In the genomic region with DNA sequence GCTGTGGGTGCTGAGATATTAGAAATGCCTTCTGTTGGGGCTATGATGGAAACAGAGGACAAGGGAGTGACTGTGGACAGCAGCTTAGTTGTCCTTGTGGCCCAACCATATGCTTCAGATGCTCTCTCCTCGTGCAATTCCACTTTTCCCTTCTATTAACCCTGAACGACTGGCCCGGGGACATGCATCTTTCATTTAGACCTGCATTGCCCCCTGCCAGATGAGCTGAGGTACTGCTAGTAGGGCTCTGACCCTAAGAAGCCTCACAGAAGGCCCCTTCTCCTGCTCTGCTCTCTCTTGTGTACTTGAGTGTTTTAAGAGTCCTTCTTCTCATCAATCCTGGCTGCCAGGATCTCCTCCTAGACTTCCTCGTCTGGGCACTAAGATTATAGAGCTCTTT, we compare ENCODE assay signal across 9 mouse cellular contexts. TPM values are rescaled to one million over a fixed set of nuclear protein-coding genes. Genes with fewer than 3 reads are reported as not detected.
A peak's percentile ranks its signal among the peaks of the same experiment; 100 is the strongest.
DNase-seq lines count a peak whose midpoint lies in the region; ATAC-seq and TF ChIP-seq lines count a peak whose summit lies in the region.
"Had no signal": no experiment of that assay in that cellular context is flagged by ENCODE, and none has a peak within 500 bp of the region (broad histone marks: within the 10 kb centered on the region; RNA-seq: fewer than 3 reads in every experiment).

No protein-coding gene starts in this region.

- peak; percentile 47 for TF ChIP-seq CTCF in hindbrain, postnatal 0 days (IDR thresholded peaks at IDR 0.05; ENCODE audit: low read depth)

- H3K9ac ChIP-seq in hindbrain, postnatal 0 days (replicated peaks; ENCODE audit: low read length) = no peak overlapping the region
- no peak overlapping the region for H3K9ac ChIP-seq in hindbrain, embryonic 13.5 days
- no peak overlapping the region for H3K9ac ChIP-seq in midbrain, embryonic 14.5 days (replicated peaks; ENCODE audit: low read length)
- no peak overlapping the region for H3K9ac ChIP-seq in midbrain, embryonic 13.5 days (replicated peaks)

- no peaks in the 10 kb centered on the region; the same call in 1 of the 2 replicates for H3K27me3 ChIP-seq in hindbrain, postnatal 0 days (ENCODE audit: insufficient read depth, low read length)
- H3K27me3 ChIP-seq in hindbrain, embryonic 13.5 days = peaks cover 5% of the 10 kb centered on the region; the same call in 1 of the 2 replicates
- no peaks in the 10 kb centered on the region for H3K27me3 ChIP-seq in midbrain, embryonic 14.5 days (ENCODE audit: control insufficient read depth, insufficient read depth, low read length)
- H3K27me3 ChIP-seq in midbrain, embryonic 13.5 days = peaks cover 8% of the 10 kb centered on the region; the same call in 1 of the 2 replicates

- WGBS in hindbrain, postnatal 0 days = 56% methylated on average over 4 of the region's 4 CpGs
- 46% methylated on average over 4 of the region's 4 CpGs for WGBS in hindbrain, embryonic 13.5 days
- 38% methylated on average over 4 of the region's 4 CpGs for WGBS in midbrain, embryonic 14.5 days
- WGBS in midbrain, embryonic 13.5 days = 53% methylated on average over 4 of the region's 4 CpGs

- no peaks in the 10 kb centered on the region for H3K36me3 ChIP-seq in hindbrain, postnatal 0 days (ENCODE audit: insufficient read depth, low read length)
- H3K36me3 ChIP-seq in hindbrain, embryonic 13.5 days = no peaks in the 10 kb centered on the region
- no peaks in the 10 kb centered on the region for H3K36me3 ChIP-seq in midbrain, embryonic 14.5 days (ENCODE audit: control insufficient read depth, insufficient read depth, low read length)
- no peaks in the 10 kb centered on the region for H3K36me3 ChIP-seq in midbrain, embryonic 13.5 days

- ATAC-seq in hindbrain, postnatal 0 days = no peak
- no peak for ATAC-seq in hindbrain, embryonic 13.5 days (ENCODE audit: low FRiP score)
- ATAC-seq in midbrain, embryonic 14.5 days (ENCODE audit: low FRiP score, low TSS enrichment) = no peak
- no peak for ATAC-seq in midbrain, embryonic 13.5 days
- ATAC-seq: inflammation-experienced regulatory T-cells, adult 6 months had no signal

- H3K9me3 ChIP-seq in hindbrain, postnatal 0 days (ENCODE audit: low read length) = no peaks in the 10 kb centered on the region
- H3K9me3 ChIP-seq in hindbrain, embryonic 13.5 days = no peaks in the 10 kb centered on the region
- H3K9me3 ChIP-seq in midbrain, embryonic 14.5 days (ENCODE audit: control insufficient read depth, low read length) = no peaks in the 10 kb centered on the region
- no peaks in the 10 kb centered on the region for H3K9me3 ChIP-seq in midbrain, embryonic 13.5 days

- no peaks in the 10 kb centered on the region for H3K4me1 ChIP-seq in hindbrain, postnatal 0 days (ENCODE audit: insufficient read depth, low read length)
- H3K4me1 ChIP-seq in hindbrain, embryonic 13.5 days (replicated peaks) = no peaks in the 10 kb centered on the region
- H3K4me1 ChIP-seq in midbrain, embryonic 14.5 days (ENCODE audit: control insufficient read depth, insufficient read depth, low read length) = no peaks in the 10 kb centered on the region
- no peaks in the 10 kb centered on the region for H3K4me1 ChIP-seq in midbrain, embryonic 13.5 days (replicated peaks)

- H3K4me3 ChIP-seq in hindbrain, postnatal 0 days (ENCODE audit: low read length) = no peak overlapping the region
- H3K4me3 ChIP-seq in hindbrain, embryonic 13.5 days = no peak overlapping the region
- H3K4me3 ChIP-seq in midbrain, embryonic 14.5 days (replicated peaks; ENCODE audit: low read depth, low read length) = no peak overlapping the region
- no peak overlapping the region for H3K4me3 ChIP-seq in midbrain, embryonic 13.5 days (replicated peaks)

- no peak overlapping the region for H3K4me2 ChIP-seq in hindbrain, postnatal 0 days (ENCODE audit: low read depth, low read length)
- H3K4me2 ChIP-seq in hindbrain, embryonic 13.5 days = no peak overlapping the region
- no peak overlapping the region for H3K4me2 ChIP-seq in midbrain, embryonic 14.5 days (ENCODE audit: low read length)
- no peak overlapping the region for H3K4me2 ChIP-seq in midbrain, embryonic 13.5 days (replicated peaks)

- no peak overlapping the region for H3K27ac ChIP-seq in hindbrain, postnatal 0 days
- H3K27ac ChIP-seq in hindbrain, embryonic 13.5 days = no peak overlapping the region
- no peak overlapping the region for H3K27ac ChIP-seq in midbrain, embryonic 14.5 days (replicated peaks; ENCODE audit: low read depth, low read length)
- H3K27ac ChIP-seq in midbrain, embryonic 13.5 days = no peak overlapping the region

- DNase-seq in hindbrain, postnatal 0 days (ENCODE audit: low spot score) = peak; percentile 10
- peak; percentile 6 for DNase-seq in midbrain, embryonic 14.5 days
- peak; percentile 24 for DNase-seq in embryo, embryonic 9.5 days (ENCODE audit: extremely low spot score)
- DNase-seq in frontal cortex, postnatal 14 days (ENCODE audit: low spot score in 2 of 2) = no peak
- DNase-seq in gastrocnemius, postnatal 25 days = no peak
- DNase-seq: cerebellum, adult 9-10 months had no signal

RNA-seq across cellular contexts. Expression of a gene that starts 56.1 kb away (rescaled TPM):
- total RNA-seq in hindbrain, postnatal 0 days (2014; rRNA removed) = 8.2 and 13.0 TPM in 2 replicates
- polyA plus RNA-seq in hindbrain, postnatal 0 days (2015; fragmentation: Nextera tagmentation; extraction: Ambion mirVana) = 4.2 and 4.6 TPM in 2 replicates
- polyA plus RNA-seq in hindbrain, embryonic 13.5 days (2015; fragmentation: Nextera tagmentation; extraction: Ambion mirVana) = 5.6 and 6.0 TPM in 2 replicates
- 1.5 and 4.8 TPM in 2 replicates for polyA plus RNA-seq in midbrain, embryonic 14.5 days (2014; fragmentation: Nextera tagmentation; extraction: Ambion mirVana)
- polyA plus RNA-seq in midbrain, embryonic 13.5 days (2015; fragmentation: Nextera tagmentation; extraction: Ambion mirVana) = 4.4 and 5.1 TPM in 2 replicates
- 10 to 100 TPM; 15.0 to 17.0 TPM for total RNA-seq in gastrocnemius, postnatal 25 days (2021)

Comparison
In these comparisons a context has a peak if more than half of its experiments do, and no peak if none do; other contexts are left out.
1. DNase-seq: peak in hindbrain, postnatal 0 days (single experiment), midbrain, embryonic 14.5 days (single experiment) and embryo, embryonic 9.5 days (single experiment); none in frontal cortex, postnatal 14 days (0 of 2) and gastrocnemius, postnatal 25 days (single experiment).